Mouse (Mus musculus): ENCODE data around the gene Mthfd1l.
A peak's percentile ranks its signal among the peaks of the same experiment; 100 is the strongest.

Gene Mthfd1l

GRCm38 (mm10) chr10:3972981-3973588, at the start of gene Mthfd1l:
TSS of gene Mthfd1l (plus strand) at chr10:3973118.
- DNase-seq, result peak; percentile 89 to 91

DNA sequence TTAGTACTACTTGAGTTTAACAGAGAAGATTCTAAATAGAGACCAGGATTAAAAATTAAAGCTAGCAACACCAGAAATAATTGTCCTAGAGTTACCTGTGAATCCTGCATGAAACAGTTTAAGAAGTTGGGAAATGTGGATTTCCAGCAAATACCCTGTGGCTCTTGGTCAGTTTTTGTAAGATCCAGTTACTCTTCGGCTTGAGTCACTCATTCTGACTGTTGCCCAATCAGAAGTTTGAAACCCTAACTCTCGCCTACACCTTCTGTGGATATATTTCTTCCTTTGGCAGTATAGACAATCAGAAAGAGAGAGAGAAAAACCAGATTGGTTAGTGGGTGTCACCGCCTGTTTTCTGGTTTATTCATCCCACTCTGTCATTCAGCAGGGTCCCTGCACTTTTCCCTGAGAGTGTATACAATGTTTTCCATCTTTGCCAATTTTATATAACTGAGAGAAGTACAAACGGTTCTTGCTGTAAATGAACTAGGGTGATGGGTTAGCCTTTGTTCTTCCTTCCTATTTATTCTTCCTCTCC, 44.8 kb upstream of the Mthfd1l start:
- no peak for DNase-seq

DNA sequence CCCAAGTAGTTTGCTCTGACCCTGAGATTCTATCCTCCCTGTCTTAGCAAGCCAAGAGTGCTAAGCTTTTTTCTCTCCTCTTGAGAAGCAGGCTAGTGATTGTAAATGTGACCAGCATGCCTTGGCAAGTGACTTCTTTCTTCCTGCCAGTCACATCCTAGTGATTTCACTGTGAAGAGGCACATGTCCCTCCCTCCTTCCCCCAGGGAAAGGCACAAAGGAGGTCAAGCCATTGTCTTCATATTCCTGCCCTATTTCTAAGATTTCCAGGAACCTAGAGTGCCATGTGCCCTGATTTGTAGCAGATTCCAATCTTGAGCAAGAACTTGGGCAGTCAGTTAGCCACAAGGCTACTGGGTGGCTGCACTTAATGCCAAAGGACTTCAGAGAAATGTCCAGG, 41.1 kb upstream of the Mthfd1l start:
- DNase-seq, result no peak

DNA sequence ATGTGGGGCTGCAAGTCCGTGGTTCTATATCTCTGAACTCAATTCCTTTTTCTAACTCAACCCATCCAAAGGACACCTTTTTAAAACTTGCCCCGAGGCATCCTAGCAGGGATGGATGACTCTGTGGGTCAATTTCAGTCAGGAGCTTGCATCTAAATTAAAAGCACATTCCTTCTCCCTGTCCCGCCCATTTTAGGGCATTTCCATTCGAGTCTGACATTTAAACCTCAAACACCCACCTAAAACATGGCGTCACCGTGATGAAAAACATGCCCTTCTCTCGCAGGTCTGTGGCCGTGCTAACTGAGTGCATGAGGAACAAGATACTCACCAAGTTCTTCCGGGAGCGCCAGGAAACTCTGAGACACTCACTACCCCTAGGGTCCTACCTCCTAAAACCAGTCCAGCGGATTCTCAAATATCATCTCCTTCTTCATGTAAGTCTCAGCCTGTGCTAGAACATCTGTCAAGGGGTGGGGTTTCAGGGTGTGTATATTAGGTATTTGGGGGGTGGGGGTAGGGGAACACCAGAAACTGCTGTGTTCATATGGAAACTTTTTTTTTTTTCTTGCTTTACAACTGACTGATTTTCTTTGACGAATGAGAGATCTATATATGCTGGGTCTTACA, 39.5 kb upstream of the Mthfd1l start:
- no peak for DNase-seq

DNA sequence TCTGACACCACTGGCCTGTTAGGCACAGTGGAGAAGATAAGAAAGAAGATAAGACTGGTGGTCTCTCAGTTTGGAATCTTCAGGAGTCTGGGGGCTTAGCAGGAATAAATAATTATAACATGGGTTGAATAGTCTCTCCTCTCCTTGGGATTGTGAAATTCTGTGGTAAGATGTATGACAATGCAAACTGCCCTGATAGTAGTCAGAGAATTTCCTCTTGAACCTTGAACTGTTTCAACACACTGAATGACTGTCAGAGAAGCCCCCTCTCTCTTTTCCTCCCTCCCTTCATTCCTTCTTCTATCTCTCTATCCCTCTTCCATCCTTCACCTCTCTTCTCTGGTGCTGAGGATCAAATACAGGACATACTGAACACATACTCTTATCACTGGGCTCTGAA, 36.1 kb upstream of the Mthfd1l start:
- DNase-seq, result no peak

- no peak for DNase-seq
These were observed 32.9 kb upstream of the Mthfd1l start for GRCm38 (mm10) chr10:3939895-3940595.

DNA sequence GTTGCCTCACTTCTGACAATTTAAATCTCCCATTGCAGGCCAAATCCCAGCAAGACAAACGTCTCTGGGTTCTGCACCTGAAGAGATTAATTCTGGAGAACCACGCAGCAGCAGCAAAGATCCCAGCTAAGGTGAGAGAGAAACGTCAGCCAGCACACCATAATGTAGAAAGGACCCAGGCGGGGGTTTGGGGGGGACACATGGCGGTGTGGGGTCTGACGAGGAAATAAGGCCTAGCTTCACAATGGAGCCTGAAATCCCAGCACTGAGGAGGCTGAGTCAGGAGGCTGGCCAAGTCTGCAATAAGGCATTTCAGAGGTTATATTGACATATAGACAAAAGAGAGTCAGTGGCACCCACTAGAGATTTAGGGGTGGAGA, 32.3 kb upstream of the Mthfd1l start:
- no peak for DNase-seq

DNA sequence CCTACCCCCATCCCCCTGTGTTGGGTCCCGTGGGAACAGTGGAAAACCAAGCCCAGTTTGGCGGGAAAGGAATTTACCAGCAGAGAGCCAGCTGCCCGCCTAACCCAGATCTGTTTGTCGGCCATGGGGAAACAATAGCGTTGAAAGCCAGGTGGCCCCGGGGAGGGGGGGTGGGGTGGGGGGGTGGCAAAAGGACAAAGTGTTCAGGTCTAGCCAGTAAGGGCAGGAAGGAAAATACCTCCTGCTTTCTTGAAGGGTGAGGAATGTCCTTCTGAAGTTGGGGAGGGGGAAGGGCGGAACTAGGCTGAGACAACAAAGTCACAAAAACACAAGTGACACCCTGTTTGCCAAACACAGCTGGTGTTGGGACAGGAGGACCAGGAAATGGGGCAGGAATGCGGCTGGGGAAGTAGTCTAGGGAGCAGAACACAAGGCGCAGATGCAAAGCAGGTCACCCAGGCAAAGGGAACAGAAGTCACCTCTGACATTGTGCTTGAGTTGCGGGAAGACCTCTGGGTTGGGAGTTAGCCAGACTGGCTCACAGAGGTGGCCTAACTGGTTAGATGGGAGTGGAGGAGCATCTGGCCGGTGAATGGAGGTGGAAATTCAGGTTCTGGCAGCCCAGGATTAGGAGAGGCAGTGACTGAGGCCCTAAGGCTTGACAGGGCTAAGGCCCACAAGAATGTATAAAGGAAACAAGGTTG, 31.7 kb upstream of the Mthfd1l start:
- peak in 1 of 2 experiments; percentile 12 for DNase-seq

DNA sequence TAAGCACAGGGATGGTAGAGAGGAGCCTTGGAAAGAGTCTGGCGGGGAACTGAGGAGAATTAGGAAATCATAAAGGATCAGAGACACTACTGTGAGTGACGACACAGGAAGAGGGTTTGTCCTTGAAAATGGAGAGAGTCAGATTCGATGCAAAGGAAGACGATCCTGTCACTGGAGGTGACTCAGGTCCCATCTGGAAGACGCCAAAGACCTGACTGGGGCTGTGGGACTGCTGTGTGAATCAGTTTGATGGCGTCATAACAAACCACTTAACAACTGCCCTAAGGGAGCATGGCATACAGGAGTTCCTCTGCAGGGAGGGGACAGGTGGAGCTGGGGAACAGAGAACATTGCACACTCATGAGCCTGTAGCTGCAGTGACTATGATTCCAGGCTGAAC, 30.6 kb upstream of the Mthfd1l start:
- DNase-seq, result no peak

GRCm38 (mm10) chr10:3943492-3944395, 29.2 kb upstream of the Mthfd1l start:
- peak; percentile 88 to 90 for DNase-seq

DNA sequence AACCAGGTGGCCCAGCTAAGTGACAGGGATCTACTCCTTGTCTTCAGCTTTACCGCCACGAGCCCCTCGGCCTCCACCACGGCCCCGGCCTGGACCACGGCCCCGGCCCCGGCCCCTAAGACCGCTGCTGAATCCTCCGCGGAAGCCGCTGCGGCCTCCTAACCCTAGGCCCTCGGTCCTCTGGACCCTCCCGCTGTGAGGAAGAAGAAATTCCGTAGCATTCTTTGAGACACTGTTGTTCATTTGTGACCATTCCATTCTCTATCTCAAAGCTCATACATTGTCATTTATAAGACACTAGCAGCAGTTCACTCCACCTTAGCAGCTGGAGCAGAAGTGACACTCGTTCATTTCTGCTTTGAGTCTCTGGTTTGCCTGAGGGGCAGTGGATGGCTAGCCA, 26.0 kb upstream of the Mthfd1l start:
- DNase-seq, result no peak

DNA sequence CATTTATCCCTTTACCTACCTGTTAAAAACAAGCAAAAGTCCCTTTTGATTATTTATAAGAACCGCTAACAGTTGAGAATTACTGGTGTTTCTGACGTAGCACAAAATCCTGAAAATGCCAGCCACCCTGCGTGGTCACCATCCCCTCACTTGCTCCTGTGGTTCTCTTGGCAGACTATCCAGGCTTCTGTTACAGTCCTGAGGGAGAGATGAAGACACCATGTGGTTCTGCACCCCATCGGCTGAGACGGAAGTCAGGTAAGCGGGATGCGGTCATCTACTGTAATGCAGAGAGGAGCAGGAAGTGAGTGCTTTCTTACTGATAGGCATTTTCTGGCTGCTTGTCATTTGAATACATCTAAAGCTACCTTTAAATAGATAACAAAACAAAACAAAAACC, 25.6 kb upstream of the Mthfd1l start:
- DNase-seq, result no peak

- no peak for DNase-seq
These were observed 23.6 kb upstream of the Mthfd1l start for GRCm38 (mm10) chr10:3949306-3949705.

DNA sequence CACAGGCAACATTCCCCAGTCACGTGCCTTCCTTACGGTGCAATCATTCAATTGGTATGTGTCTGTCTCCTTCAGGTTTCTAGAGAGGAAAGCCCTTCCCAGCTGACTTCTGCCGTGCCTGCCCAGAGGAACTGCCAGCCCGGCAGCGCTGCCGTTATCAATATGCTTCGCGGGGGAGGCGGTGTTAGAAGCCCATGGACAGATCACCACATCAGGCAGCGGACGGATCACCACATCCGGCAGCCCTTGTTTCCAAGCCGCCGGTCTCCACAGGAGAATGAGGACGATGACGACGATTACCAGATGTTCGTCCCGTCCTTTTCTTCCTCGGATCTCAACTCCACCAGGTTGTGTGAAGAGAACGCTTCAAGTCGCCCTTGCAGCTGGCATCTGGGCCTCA, 16.4 kb upstream of the Mthfd1l start:
- no peak for DNase-seq

- no peak for DNase-seq
These were observed 14.3 kb upstream of the Mthfd1l start for GRCm38 (mm10) chr10:3958591-3958990.

DNA sequence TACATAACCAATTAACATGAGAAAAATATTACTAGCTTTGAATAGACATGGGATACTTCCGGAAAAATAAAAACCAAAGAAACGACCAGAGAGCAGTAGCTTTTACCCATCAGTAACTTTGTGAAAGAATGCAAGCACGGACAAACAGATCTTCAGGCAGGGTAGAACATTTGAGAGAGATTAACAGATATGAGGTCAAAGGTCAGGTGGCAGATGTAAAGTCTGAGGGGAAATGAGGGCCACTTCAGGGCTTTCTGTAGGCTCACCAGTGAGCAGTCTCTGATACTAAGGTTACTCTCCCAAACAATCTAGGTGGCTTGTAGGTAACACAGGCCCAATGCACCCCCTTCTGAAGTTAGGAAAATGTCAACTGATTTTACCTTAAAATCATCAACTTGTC, 3.9 kb upstream of the Mthfd1l start:
- DNase-seq, result no peak

- no peak for DNase-seq
These were observed 681 bp upstream of the Mthfd1l start for GRCm38 (mm10) chr10:3972237-3972636.

- DNase-seq, result peak; percentile 92 to 93
These were observed 712 bp downstream of the Mthfd1l start for GRCm38 (mm10) chr10:3973589-3974070.

DNA sequence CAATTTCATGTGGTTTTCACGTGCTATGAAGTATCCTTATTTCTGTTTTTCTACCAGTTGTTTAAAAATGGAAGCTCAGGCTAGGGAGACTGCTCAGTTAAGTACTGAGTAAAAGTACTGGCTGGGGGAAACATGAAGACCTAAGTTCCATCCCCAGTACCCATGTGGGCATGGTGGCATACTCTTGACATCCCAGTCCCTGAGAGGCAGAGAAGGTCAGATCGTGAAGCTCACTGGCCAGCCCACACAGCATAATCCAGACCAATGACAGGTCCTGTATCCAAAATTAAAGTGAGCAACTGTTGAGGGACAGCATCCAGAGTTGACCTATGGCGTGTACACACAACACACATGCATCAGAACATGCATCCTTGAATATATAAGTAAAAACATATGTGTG, 1.5 kb downstream of the Mthfd1l start:
- no peak for DNase-seq

- no peak for DNase-seq
These were observed 3.1 kb downstream of the Mthfd1l start for GRCm38 (mm10) chr10:3975898-3976622.

DNA sequence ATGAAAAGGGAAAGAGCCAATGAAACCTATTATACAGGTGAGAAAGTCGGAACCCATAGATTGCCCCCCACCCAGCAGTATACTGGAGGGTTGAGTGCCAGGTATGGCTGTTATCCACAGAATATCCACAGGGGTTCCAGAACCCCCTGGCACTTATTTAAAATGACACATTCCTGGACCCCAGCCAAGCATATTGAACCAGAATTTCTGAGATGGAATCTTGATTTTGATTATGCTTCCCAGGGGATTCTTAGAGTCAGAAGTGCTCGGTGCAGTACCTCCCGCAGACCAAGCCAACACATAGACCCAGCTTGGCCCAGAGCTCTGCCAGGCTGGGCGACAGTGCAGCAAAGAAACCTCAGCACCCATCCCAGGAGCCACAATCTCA, 3.7 kb downstream of the Mthfd1l start:
- DNase-seq, result peak; percentile 50 to 53
